Mouse (Mus musculus) urinary bladder, adult 18-20 months (tissue): ENCODE results near the gene Nsdhl.

Source experiments
- DNase-seq, 2 experiments: peaks; one replicate each; pipeline ENCODE4 v3.0.0; 2022; ENCODE audit warnings: low spot score in 2 of 2, mixed read lengths in 2 of 2

The Nsdhl gene

GRCm38 (mm10) chrX:72995542-72995941 is 77.2 kb downstream of the Nsdhl start:
- DNase-seq = no peak

GRCm38 (mm10) chrX:73003110-73003509 is 84.8 kb downstream of the Nsdhl start:
- DNase-seq = no peak

- DNase-seq = no peak
These were observed 87.3 kb downstream of the Nsdhl start for GRCm38 (mm10) chrX:73005678-73006077.

- DNase-seq = peak; percentile 75 to 88
These were observed 89.5 kb downstream of the Nsdhl start for GRCm38 (mm10) chrX:73007597-73008479.
